Mouse (Mus musculus) CH12.LX (cell line): Measurements from ENCODE around the gene Gm42742. TPM values are rescaled to one million over a fixed set of nuclear protein-coding genes. Genes with fewer than 3 reads are reported as not detected.

ENCODE experiments used
- DNase-seq: peaks from one replicate; pipeline ENCODE4 v3.0.0-alpha.2; 2013; ENCODE audit errors: extremely low read depth
- H3K27ac ChIP-seq: 2 replicates; pipeline ENCODE4 v1.5.1; 2012; ENCODE audit warnings: low read depth, mild to moderate bottlenecking, control low read depth, moderate library complexity; ENCODE audit not compliant: insufficient read depth
- H3K27me3 ChIP-seq: replicated peaks from 2 replicates; pipeline ENCODE3; 2012; ENCODE audit warnings: inconsistent platforms
- H3K36me3 ChIP-seq, 2 experiments: replicated peaks in 1 of 2; 2 replicates each; pipeline versions ENCODE3 to v1.6.1; 2012; ENCODE audit warnings: inconsistent platforms in 1 of 2, low read length in 1 of 2, mild to moderate bottlenecking in 1 of 2, mixed read lengths in 1 of 2, moderate library complexity in 1 of 2; ENCODE audit not compliant: control insufficient read depth in 1 of 2, insufficient read depth in 1 of 2
- H3K4me1 ChIP-seq, 2 experiments: 2 replicates each; pipeline ENCODE4 v1.6.1; 2012; ENCODE audit warnings: inconsistent platforms in 1 of 2, moderate library complexity in 1 of 2; ENCODE audit not compliant: insufficient read depth in 2 of 2, control insufficient read depth in 1 of 2
- H3K4me2 ChIP-seq: 2 replicates; pipeline ENCODE4 v1.6.1; 2012; ENCODE audit warnings: low read depth, mild to moderate bottlenecking, control low read depth; ENCODE audit not compliant: poor library complexity, insufficient read depth, severe bottlenecking
- H3K4me3 ChIP-seq, 3 experiments: fragments of 150-350 bp in 1 of 3; sonication (generic) in 1 of 3; replicated peaks in 1 of 3; 2 replicates each; pipeline versions ENCODE3 to v1.5.1; 2011 to 2012; ENCODE audit warnings: low read depth in 2 of 3, low read length in 2 of 3, mild to moderate bottlenecking in 2 of 3, moderate library complexity in 2 of 3, control low read depth in 1 of 3, improper control_type of control experiment in 1 of 3, inconsistent platforms in 1 of 3, mixed read lengths in 1 of 3; ENCODE audit not compliant: poor library complexity in 1 of 3
- H3K79me2 ChIP-seq: replicated peaks from 2 replicates; pipeline ENCODE4 v1.6.1; 2012; ENCODE audit warnings: mild to moderate bottlenecking, moderate library complexity; ENCODE audit not compliant: control insufficient read depth, poor library complexity, insufficient read depth, severe bottlenecking; ENCODE audit errors: extremely low read depth
- H3K9ac ChIP-seq: 2 replicates; pipeline ENCODE4 v1.6.1; 2012; ENCODE audit warnings: low read depth, mild to moderate bottlenecking, control low read depth, moderate library complexity; ENCODE audit not compliant: insufficient read depth
- H3K9me3 ChIP-seq: replicated peaks from 2 replicates; pipeline ENCODE3; 2012; ENCODE audit warnings: low read length, inconsistent platforms, mixed read lengths
- CHD1 ChIP-seq: IDR thresholded peaks from 2 replicates; pipeline ENCODE4 v1.6.1; 2012; ENCODE audit warnings: low read depth, low read length, improper control_type of control experiment, inconsistent platforms
- ELF1 ChIP-seq: IDR thresholded peaks from 2 replicates; pipeline ENCODE4 v1.6.1; 2014; ENCODE audit warnings: low read depth, mild to moderate bottlenecking, inconsistent platforms, low read length, improper control_type of control experiment
- EP300 ChIP-seq: IDR thresholded peaks from 2 replicates; pipeline ENCODE4 v1.6.1; 2011; ENCODE audit warnings: low read length, improper control_type of control experiment
- GABPA ChIP-seq: IDR thresholded peaks from 2 replicates; pipeline ENCODE4 v1.6.1; 2012; ENCODE audit warnings: low read depth, low read length, improper control_type of control experiment, inconsistent platforms; ENCODE audit not compliant: insufficient replicate concordance
- JUN ChIP-seq: IDR thresholded peaks from 2 replicates; pipeline ENCODE4 v1.6.1; 2011; ENCODE audit warnings: low read depth, mild to moderate bottlenecking, low read length, improper control_type of control experiment, moderate library complexity; ENCODE audit not compliant: insufficient read depth
- JUND ChIP-seq: conservative IDR thresholded peaks from 2 replicates; pipeline ENCODE4 v1.6.1; 2011; ENCODE audit warnings: low read depth, low read length, improper control_type of control experiment
- KAT2A ChIP-seq: IDR thresholded peaks from 2 replicates; pipeline ENCODE4 v1.6.1; 2012; ENCODE audit warnings: low read length, improper control_type of control experiment, inconsistent platforms; ENCODE audit not compliant: insufficient replicate concordance
- MAFK ChIP-seq: IDR thresholded peaks from 2 replicates; pipeline ENCODE4 v1.6.1; 2011; ENCODE audit warnings: low read length, improper control_type of control experiment; ENCODE audit not compliant: insufficient replicate concordance
- MAZ ChIP-seq: IDR thresholded peaks from 2 replicates; pipeline ENCODE4 v1.6.1; 2012; ENCODE audit warnings: low read depth, mild to moderate bottlenecking, inconsistent platforms, low read length, improper control_type of control experiment, moderate library complexity
- MEF2A ChIP-seq: IDR thresholded peaks from 2 replicates; pipeline ENCODE4 v1.6.1; 2014; ENCODE audit warnings: low read depth, mild to moderate bottlenecking, inconsistent platforms, low read length, improper control_type of control experiment, borderline replicate concordance
- MXI1 ChIP-seq: IDR thresholded peaks from 2 replicates; pipeline ENCODE4 v1.6.1; 2011; ENCODE audit warnings: mild to moderate bottlenecking, low read depth, low read length, improper control_type of control experiment
- MYC ChIP-seq: IDR thresholded peaks from 2 replicates; pipeline ENCODE4 v1.6.1; 2011; ENCODE audit warnings: low read depth, mild to moderate bottlenecking, improper control_type of control experiment, low read length
- NELFE ChIP-seq: IDR thresholded peaks from 2 replicates; pipeline ENCODE4 v1.6.1; 2011; ENCODE audit warnings: low read depth, low read length, improper control_type of control experiment
- NRF1 ChIP-seq: IDR thresholded peaks from 2 replicates; pipeline ENCODE4 v1.6.1; 2014; ENCODE audit warnings: low read depth, mild to moderate bottlenecking, inconsistent platforms, low read length, improper control_type of control experiment, moderate library complexity
- PAX5 ChIP-seq: IDR thresholded peaks from 2 replicates; pipeline ENCODE4 v1.6.1; 2012; ENCODE audit warnings: low read length, inconsistent platforms, mixed read lengths
- POLR2A ChIP-seq: IDR thresholded peaks from 2 replicates; pipeline ENCODE4 v1.6.1; 2011; ENCODE audit warnings: low read depth, mild to moderate bottlenecking, improper control_type of control experiment, low read length
- SMC3 ChIP-seq: IDR thresholded peaks from 2 replicates; pipeline ENCODE4 v1.6.1; 2011; ENCODE audit warnings: low read depth, low read length, improper control_type of control experiment
- TBP ChIP-seq: conservative IDR thresholded peaks from 2 replicates; pipeline ENCODE4 v1.6.1; 2011; ENCODE audit warnings: low read depth, low read length, improper control_type of control experiment
- TCF12 ChIP-seq: IDR thresholded peaks from 2 replicates; pipeline ENCODE4 v1.6.1; 2014; ENCODE audit warnings: low read depth, mild to moderate bottlenecking, inconsistent platforms, low read length, improper control_type of control experiment
- USF1 ChIP-seq: IDR thresholded peaks from 2 replicates; pipeline ENCODE4 v1.6.1; 2014; ENCODE audit warnings: low read depth, mild to moderate bottlenecking, inconsistent platforms, low read length, improper control_type of control experiment
- USF2 ChIP-seq: conservative IDR thresholded peaks from 2 replicates; pipeline ENCODE4 v1.6.1; 2011; ENCODE audit warnings: low read depth, low read length, improper control_type of control experiment
- ZC3H11A ChIP-seq: IDR thresholded peaks from 2 replicates; pipeline ENCODE4 v1.6.1; 2012; ENCODE audit warnings: low read depth, mild to moderate bottlenecking, inconsistent platforms, low read length, improper control_type of control experiment
- ZMIZ1 ChIP-seq: IDR thresholded peaks from 2 replicates; pipeline ENCODE4 v1.6.1; 2012; ENCODE audit warnings: low read depth, mild to moderate bottlenecking, inconsistent platforms, low read length, improper control_type of control experiment
- ZNF384 ChIP-seq: IDR thresholded peaks from 2 replicates; pipeline ENCODE4 v1.6.1; 2012; ENCODE audit warnings: low read depth, low read length, improper control_type of control experiment, inconsistent platforms
- dilution Hi-C: fragments of 300-500 bp; cut with MboI; formaldehyde crosslinking; loops from 2 replicates; pipeline ENCODE4 v1.14.3; 2020; ENCODE audit warnings: low sequenced_read_pairs; ENCODE audit not compliant: extremely low pct_unique_long_range_greater_than_20kb, extremely low pct_ligation_motif_present
- in situ Hi-C: fragments of 300-500 bp; cut with MboI; formaldehyde crosslinking; loops from 3 replicates; pipeline ENCODE4 v1.14.3; 2019; ENCODE audit warnings: low sequenced_read_pairs, low pct_ligation_motif_present, low pct_unique_long_range_greater_than_20kb, mixed read lengths
- polyA plus RNA-seq: library from polyadenylated mRNA; unstranded; fragments of >175 nt; gene quantifications from 2 replicates; pipeline ENCODE4 v1.2.1, GENCODE M21; 2012; ENCODE audit warnings: low read depth; ENCODE audit not compliant: insufficient read length
- total RNA-seq, 2 experiments: library from RNA; depleted of rRNA; stranded (reverse); fragments of 300-350 nt in 1 of 2; fragments of >200 nt in 1 of 2; gene quantifications; 2 replicates each; pipeline ENCODE4 v1.2.3; 2012 to 2014

Gene Gm42742
- total and polyA plus RNA-seq, 3 experiments = 6.1 to 45.1 (median 16.0) TPM

DNA sequence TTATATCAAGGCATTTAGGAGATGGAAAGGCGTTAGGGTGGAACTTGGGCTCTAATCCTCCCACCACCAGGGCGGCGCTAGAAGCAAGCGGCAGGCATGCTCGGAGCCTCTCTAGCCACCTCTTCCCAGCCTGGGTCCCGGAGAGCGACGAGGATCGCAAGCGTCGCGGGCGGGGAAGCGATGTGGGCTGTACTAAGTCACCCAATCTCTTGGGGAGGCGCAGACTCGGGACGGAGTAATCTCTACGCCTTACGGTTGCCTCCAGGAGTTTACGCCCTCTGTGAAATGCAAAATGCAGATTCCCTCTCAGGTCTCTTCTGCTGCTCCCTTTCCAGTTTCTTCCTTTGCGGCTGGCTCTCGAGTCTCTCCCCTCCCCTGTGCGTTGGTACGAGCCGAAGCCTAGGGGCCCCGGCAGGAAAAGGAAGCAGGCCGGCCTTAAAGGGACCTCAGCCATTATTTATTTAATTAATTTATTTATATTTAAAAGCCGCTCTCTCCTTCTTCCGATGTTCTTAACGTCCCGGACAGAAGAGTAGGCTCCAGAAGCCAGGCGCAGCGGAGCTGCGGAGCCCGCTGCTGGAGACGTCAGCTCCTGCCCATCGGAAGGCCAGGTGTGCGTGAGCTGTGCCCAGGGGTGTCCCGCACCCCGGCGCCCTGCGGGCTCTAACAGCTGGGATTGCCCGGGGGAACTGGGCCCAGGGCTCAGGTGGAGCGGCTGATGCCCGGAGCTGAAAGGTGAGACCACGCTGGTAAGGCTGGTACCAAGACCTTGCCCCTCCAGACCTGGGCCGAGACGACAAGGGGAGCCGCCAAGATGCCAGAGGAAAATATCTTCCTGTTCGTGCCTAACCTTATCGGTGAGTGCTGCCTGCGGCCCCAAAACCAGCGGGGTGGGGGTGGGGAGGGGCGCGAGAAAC, 44.7 kb downstream of the Gm42742 start, which contains the start of gene Cdiptos (continued):
- TF ChIP-seq ZNF384 (no peak), KAT2A (0 out of 2 replicates have a peak, but pooled peaks have one; percentile 64), POLR2A (peak; percentile 49), CHD1 (peak; percentile 100), USF2 (no peak), MEF2A (peak; percentile 87), ZC3H11A (no peak), JUND (no peak), NRF1 (peak; percentile 62), GABPA (peak; percentile 86)
- TF ChIP-seq, all 38 proteins: peak for 21

DNA sequence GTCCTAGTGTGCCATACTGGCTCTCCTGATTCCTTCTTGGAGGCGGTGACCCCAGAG, 45.2 kb downstream of the Gm42742 start, which contains the start of gene Cdipt:
Gene Cdipt (plus strand): TSS at position 22 of the 57 bp plus-strand sequence.
- Histone ChIP-seq H3K27ac (peak within 1 kb of the TSS; percentile 54; the same call in 1 of the 2 replicates), H3K4me2 (peak within 1 kb of the TSS; percentile 76), H3K79me2 (peaks cover 17% of the 10 kb centered on the region), H3K9me3 (no peaks in the 10 kb centered on the region), H3K27me3 (no peaks in the 10 kb centered on the region), H3K9ac (peak within 1 kb of the TSS; percentile 89), H3K4me1 (peaks cover 10 to 38% of the 10 kb centered on the region in 2 experiments), H3K36me3 (peaks cover 33 to 60% of the 10 kb centered on the region in 2 experiments), H3K4me3 (peak within 1 kb of the TSS; percentile 76 to 98 (median 97))
- in situ Hi-C loops (loop anchor here (25.0 kb wide), 1 partner anchor 812 kb away; the partner anchor contains the start of genes Gm49388 and Setd1a), dilution Hi-C loops (no loop called here)
- no peak for TF ChIP-seq ZMIZ1
- no peak for TF ChIP-seq JUND
- no peak for TF ChIP-seq PAX5
- TF ChIP-seq MYC = no peak
- TF ChIP-seq GABPA = no peak
- TF ChIP-seq ELF1 = no peak
- TF ChIP-seq NELFE = no peak
- no peak for TF ChIP-seq USF2
- no peak for TF ChIP-seq SMC3
- no peak for TF ChIP-seq JUN
- no peak for TF ChIP-seq TBP
- no peak for TF ChIP-seq KAT2A
- TF ChIP-seq MAZ = no peak
- no peak for TF ChIP-seq TCF12
- no peak for TF ChIP-seq USF1
- TF ChIP-seq MAFK = no peak
- no peak for TF ChIP-seq EP300
- no peak for TF ChIP-seq MXI1
- no peak for DNase-seq
